Mouse (Mus musculus) spleen, adult 2 months (tissue): Measurements from ENCODE around the gene Nme4.

ENCODE experiments used
- CTCF ChIP-seq: fragments of 200-500 bp; IDR thresholded peaks from 2 replicates; pipeline ENCODE4 v1.5.1; 2011; ENCODE audit warnings: mild to moderate bottlenecking, inconsistent platforms; ENCODE audit not compliant: insufficient read depth, insufficient read length, insufficient replicate concordance; ENCODE audit errors: extremely low read depth
- POLR2A ChIP-seq: fragments of 200-500 bp; IDR thresholded peaks from 2 replicates; pipeline ENCODE4 v1.6.1; 2011; ENCODE audit warnings: low read depth, low read length, inconsistent platforms

DNA sequence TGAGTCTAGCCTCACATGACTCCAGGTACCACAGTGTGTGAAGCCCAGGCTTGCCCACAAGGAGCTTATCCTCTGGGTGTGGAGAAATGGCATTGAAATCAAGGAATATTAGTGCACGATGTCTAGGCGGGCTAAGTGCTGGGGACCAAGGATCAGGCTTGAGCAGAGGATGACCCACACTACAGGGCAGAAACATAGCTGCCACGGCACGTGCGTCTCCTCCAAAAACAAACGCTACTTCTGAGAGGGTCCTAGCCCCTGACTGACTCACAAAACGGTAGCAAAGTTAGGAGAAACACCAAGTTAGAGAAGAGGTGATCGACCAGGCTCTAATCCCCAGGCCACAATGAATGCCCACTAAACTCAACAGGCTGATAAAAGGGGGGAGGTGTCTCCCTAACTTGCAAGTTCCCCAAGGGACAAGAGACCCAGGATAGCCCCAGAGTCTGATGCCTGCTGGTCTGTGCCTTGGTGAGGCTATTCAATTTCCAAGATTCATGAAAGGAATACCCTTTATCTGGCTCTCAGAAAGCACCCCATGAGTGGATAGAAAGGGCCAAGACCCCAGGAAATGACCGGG is 781 bp downstream of the Nme4 start:
- TF ChIP-seq CTCF = no peak
- TF ChIP-seq POLR2A = no peak
